Mouse (Mus musculus) megakaryocyte, embryonic 14.5 days (primary cell): ENCODE data around the gene Olfr1199.

Experiments
- FLI1 ChIP-seq: IDR thresholded peaks from 2 replicates; pipeline ENCODE4 v1.6.1; 2012; ENCODE audit warnings: low read length, inconsistent platforms, mixed read lengths
- GATA1 ChIP-seq: IDR thresholded peaks from 3 replicates; pipeline ENCODE4 v1.6.1; 2012; ENCODE audit warnings: mixed read lengths, low read length, inconsistent platforms, borderline replicate concordance

DNA sequence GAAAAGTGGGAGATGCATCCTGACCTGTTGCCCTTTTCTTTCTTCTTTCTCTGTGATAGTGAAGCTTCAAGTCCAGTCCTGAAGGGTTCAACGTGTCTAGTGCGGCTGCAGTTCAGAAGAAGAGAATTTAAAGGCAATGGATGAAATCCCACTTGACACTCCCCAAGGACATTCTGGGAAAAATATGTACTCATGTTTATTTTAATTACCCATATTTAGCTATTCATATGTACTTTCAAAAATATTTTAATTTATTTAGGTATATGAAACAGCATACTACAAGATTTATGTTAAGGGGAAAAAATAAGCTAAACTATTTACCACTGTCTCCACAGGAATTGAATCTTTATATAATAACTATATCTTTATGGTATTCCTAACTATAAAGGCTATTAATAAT is 9.0 kb downstream of the Olfr1199 start, which contains the start of gene Olfr1198:
- TF ChIP-seq GATA1 (no peak), FLI1 (no peak)
